Mouse (Mus musculus): ENCODE data around the gene Pms1. TPM values are rescaled to one million over a fixed set of nuclear protein-coding genes. Genes with fewer than 3 reads are reported as not detected.

Pms1 gene
- total RNA-seq, 2 experiments from 2014 or later = 10.8 to 11.1 TPM

DNA sequence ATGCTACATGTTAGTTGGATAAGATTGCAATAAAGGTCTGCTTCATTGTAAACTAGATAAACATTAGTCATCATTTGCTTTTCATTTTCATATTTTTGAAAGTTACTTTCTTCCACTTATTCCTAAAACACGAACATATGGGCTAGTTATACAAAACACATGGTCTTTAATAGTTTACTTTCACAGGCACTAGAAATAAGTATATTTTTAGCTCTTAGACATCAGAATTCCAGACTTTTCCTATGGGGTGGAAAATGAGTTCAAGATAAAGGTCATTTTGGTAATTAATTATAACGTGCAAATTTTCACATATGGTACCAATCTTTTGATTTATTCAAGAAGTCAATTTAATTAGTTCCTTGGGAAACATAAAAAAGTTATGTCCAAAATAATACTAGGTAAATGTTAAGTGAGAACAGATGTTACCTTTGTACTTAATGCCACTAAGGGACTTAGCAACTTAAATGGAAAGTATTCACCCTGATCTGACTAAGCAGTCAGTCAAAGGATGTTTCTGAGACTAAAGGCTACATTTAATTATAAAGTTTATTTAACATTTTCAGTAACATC lies 95.1 kb downstream of the Pms1 start:
- DNase-seq (ENCODE audit: low spot score in 2 of 2) = no peak

DNA sequence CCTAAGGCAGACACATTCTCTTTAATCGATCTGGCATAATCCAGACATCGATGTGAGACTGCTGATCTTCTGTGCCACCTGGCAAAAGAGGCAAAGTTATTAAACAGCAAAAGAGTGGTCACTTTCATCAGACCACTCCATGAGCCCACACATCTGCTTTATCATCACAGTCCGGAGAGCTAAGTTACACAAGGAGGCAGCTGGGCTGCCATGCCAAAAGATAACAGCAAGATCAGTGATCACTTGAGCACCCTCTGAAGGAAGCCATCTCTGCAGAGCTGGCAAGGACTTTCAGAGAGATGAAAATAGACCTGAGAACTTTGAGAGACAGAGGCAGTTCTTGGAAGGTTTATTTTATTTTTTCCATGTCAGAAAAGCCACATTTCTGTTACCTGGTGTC lies 102.3 kb downstream of the Pms1 start:
- DNase-seq (ENCODE audit: low spot score in 2 of 2) = no peak

DNA sequence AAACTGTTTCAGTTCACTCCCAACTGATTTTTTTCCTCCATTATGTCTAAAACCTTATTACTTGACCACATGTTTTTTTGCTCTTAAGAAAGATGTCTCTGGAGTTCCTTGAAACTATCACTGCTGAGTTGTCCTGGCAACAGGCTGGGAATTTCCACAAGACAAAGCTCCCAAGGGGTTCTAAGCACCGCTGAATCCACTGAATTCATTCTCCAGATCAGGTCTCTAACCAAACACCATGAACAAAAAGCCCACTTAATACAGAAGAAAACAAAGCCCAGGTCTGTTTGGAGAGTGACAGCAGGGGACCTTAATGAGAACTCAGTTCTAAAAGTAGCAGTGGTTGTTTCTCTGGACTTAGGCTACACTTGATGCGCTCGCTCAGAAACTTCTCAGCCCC lies 105.6 kb downstream of the Pms1 start:
- no peak for DNase-seq (ENCODE audit: low spot score in 2 of 2)

DNA sequence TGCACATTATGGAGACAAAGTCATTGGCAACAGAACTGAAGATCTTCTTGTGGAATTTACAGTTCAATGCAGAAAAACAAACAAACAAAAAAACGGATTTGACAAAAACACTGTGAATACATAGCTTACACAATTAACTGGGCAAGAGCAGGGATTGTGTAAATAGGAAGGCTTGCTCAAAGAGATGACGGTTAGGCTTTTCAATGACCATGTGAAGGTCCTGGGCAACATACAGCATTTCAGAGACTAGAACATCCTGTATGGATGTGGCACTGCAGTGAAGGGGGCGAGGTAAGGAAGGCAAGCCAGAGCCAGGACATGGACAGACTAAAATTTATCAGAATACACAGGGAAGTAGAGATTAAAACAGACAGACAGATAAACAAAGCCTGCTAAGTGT lies 107.2 kb downstream of the Pms1 start:
- no peak for DNase-seq (ENCODE audit: low spot score in 2 of 2)

DNA sequence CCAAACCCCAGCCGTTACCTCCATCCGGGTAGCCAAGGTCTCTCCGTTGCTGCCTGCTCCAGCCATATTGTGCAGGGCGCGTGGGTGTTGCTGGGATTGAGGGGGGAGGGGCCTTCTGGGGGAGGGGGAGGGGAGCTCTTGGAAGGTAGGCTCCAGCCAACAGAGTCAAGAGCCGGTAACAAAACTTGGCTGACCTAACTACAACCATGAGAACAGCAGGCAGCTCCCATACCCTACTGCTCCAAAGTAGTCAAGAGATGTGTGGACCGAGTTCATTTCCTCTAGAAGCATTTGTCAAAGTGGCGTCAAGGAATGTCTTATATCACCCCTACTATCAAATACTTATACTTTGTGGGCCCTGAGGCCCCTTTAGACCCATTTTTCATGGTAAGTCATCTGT lies 109.3 kb downstream of the Pms1 start, which contains the start of gene 1700019A02Rik:
Gene 1700019A02Rik, minus strand, starts transcription at position 101 of the 400 bp plus-strand sequence.
- no peak for DNase-seq (ENCODE audit: low spot score in 2 of 2)

DNA sequence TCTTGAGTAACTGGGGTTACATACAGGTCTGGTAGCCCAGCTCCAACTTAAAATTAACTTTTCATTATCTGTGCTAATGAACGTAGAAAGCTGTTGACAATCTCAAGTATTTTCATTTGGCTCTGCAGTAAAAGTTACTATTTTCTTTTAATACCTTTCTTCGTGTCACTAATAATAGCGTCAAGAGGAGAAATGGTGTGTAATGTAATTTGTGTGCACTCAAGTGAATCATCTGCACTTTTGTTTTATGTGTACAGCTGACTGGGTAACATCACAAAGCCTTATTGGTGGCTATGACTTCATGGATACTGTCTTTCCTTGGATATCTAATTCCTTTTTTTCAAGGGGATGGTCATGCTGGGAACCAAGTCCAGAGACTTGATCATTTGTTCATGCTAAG lies 110.5 kb downstream of the Pms1 start:
- no peak for DNase-seq (ENCODE audit: low spot score in 2 of 2)

DNA sequence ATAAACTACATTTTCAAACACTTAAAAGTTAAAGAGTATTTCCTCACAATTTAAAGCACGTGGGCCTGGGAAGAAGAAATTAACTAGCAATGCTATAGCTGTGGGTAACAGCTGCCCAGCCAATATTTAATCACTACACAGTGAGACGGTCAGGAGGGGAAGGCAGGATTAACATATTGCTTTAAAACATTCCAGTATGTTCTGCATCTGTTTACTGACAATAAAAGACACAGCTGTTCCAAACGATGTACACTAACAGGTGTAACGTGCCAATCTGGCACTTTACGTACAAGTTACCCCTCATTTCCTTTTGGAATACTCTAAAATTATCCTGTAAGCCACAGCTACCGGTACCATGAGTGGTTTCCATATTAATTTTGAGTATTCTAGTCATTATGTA lies 139.1 kb downstream of the Pms1 start:
- DNase-seq (ENCODE audit: low spot score in 2 of 2) = no peak

Other genes with a start within 250 kb of the Pms1 start
- 1 to 10 TPM; 2.1 to 2.2 TPM for gene Mstn, start 235.4 kb downstream of the Pms1 start, total RNA-seq (2021)
- gene 1700019A02Rik, start 109.4 kb downstream of the Pms1 start, total RNA-seq (2021) = not detected
- gene Ormdl1, start 77 bp upstream of the Pms1 start, total RNA-seq (2021) = 1 to 10 TPM; 7.0 to 7.2 TPM
- gene Gm28778, start 93 bp upstream of the Pms1 start, total RNA-seq (2021) = not detected
- 10 to 100 TPM; 18.7 to 20.3 TPM for gene Osgepl1, start 16.6 kb upstream of the Pms1 start, total RNA-seq (2021)
- gene Asdurf, start 55.6 kb upstream of the Pms1 start, total RNA-seq (2021) = not detected
- gene Gm28551, start 55.6 kb upstream of the Pms1 start, total RNA-seq (2021) = under 1 TPM in 1 of 2 experiments, not detected in 1; 0.23 TPM
- gene Asnsd1, start 55.7 kb upstream of the Pms1 start, total RNA-seq (2021) = 10 to 100 TPM; 30.0 to 31.7 TPM

Data from layer of hippocampus, postnatal 10 days (tissue).